Mouse (Mus musculus): Measurements from ENCODE around the gene Ascc1.

DNA sequence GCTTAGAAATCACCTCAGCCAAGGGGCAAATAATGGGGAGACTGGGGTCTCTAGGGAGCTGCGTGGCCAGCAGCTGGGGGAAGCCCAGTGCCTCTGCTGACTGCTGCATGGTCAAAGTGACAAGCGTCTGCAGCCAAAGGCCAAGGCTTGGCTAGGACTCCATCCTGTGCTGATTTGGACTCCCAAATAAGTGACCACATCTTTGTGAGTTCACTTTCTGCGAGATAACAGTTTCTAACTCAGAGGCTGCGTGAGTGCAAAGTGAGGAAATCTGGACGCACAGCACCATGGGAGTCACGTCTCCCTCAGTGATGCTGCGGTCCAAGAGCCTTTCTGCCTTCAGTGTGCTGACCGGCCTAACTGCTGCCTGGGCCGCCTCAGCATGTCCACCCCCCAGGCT lies 125.7 kb downstream of the Ascc1 start:
- TF ChIP-seq EP300 (IDR thresholded peaks at IDR 0.05) (no peak), CTCF (IDR thresholded peaks at IDR 0.05) (no peak)

Data from lung, postnatal 0 days (tissue).